Mouse (Mus musculus): ENCODE measurements at regions not wholly inside any gene's neighbourhood (a gene's known extent, or its start where the extent isn't known, plus 50 kb on each side); places are given as distances from the start of the nearest gene placed in this dataset.
A peak's percentile ranks its signal among the peaks of the same experiment; 100 is the strongest.

GRCm38 (mm10) chr4:29820141-29820540 is 1007.2 kb downstream of the Epha7 start:
- DNase-seq, result no peak

GRCm38 (mm10) chr4:29830727-29831126 is 1017.8 kb downstream of the Epha7 start:
- DNase-seq, result peak; percentile 31

- DNase-seq, result no peak
Measured at GRCm38 (mm10) chr4:29832774-29833173, 1019.8 kb downstream of the Epha7 start.

- DNase-seq, result no peak
Measured at GRCm38 (mm10) chr4:29856616-29857015, 1043.7 kb downstream of the Epha7 start.
